Mouse (Mus musculus) ES-Bruce4 (cell line): Measurements from ENCODE around the gene Sspo. TPM values are rescaled to one million over a fixed set of nuclear protein-coding genes. Genes with fewer than 3 reads are reported as not detected.
"Not testable (repeated sequence)": the region's sequence is repeated elsewhere in the genome, so short reads cannot be mapped to it uniquely, and the experiment has no call there.

Experiments
- H3K27ac ChIP-seq: 2 replicates; pipeline ENCODE4 v1.5.1; 2012; ENCODE audit warnings: low read length, inconsistent platforms; ENCODE audit not compliant: insufficient read depth
- H3K27me3 ChIP-seq: 2 replicates; pipeline ENCODE4 v1.6.1; 2012; ENCODE audit warnings: mild to moderate bottlenecking, low read length, inconsistent platforms; ENCODE audit not compliant: control insufficient read depth, poor library complexity, insufficient read depth, severe bottlenecking
- H3K36me3 ChIP-seq: 2 replicates; pipeline ENCODE4 v1.6.1; 2012; ENCODE audit warnings: inconsistent platforms, mild to moderate bottlenecking, low read length, moderate library complexity; ENCODE audit not compliant: control insufficient read depth, poor library complexity, insufficient read depth, severe bottlenecking
- H3K4me1 ChIP-seq: one replicate; pipeline ENCODE4 v1.8.1; 2011; ENCODE audit warnings: low read length; ENCODE audit not compliant: control insufficient read depth, insufficient read depth
- H3K4me3 ChIP-seq: 2 replicates; pipeline ENCODE4 v1.5.1; 2011; ENCODE audit warnings: low read depth, mild to moderate bottlenecking, low read length
- H3K9ac ChIP-seq: 2 replicates; pipeline ENCODE4 v1.6.1; 2012; ENCODE audit warnings: low read depth, mild to moderate bottlenecking, inconsistent platforms; ENCODE audit not compliant: poor library complexity, severe bottlenecking
- H3K9me3 ChIP-seq: replicated peaks from 2 replicates; pipeline ENCODE4 v1.6.1; 2012; ENCODE audit warnings: mild to moderate bottlenecking, low read length, inconsistent platforms; ENCODE audit not compliant: control insufficient read depth, poor library complexity, insufficient read depth, severe bottlenecking
- CTCF ChIP-seq: IDR thresholded peaks from one replicate; pipeline ENCODE4 v1.8.1; 2011; ENCODE audit warnings: low read depth, low read length
- EP300 ChIP-seq: IDR thresholded peaks from 2 replicates; pipeline ENCODE4 v1.6.1; 2011; ENCODE audit warnings: low read depth, low read length; ENCODE audit not compliant: insufficient read depth
- POLR2A ChIP-seq: IDR thresholded peaks from one replicate; pipeline ENCODE4 v1.8.1; 2011; ENCODE audit warnings: low read length; ENCODE audit not compliant: insufficient read depth
- polyA plus RNA-seq: library from polyadenylated mRNA; stranded (reverse); fragments of >200 nt; gene quantifications from 2 replicates; pipeline ENCODE4 v1.2.4, GENCODE M21; 2011; ENCODE audit warnings: low read depth; ENCODE audit not compliant: missing spikeins, insufficient read depth, insufficient read length

The Sspo gene
- polyA plus RNA-seq, 1 experiment: 0.19 TPM

- no peaks in the 10 kb centered on the region for H3K4me1 ChIP-seq
- H3K9me3 ChIP-seq: no peaks in the 10 kb centered on the region
- H3K36me3 ChIP-seq: no peaks in the 10 kb centered on the region
- H3K9ac ChIP-seq: peak overlapping the region; percentile 15; the same call in 1 of the 2 replicates
- no peaks in the 10 kb centered on the region for H3K27me3 ChIP-seq
- peak; percentile 53 for TF ChIP-seq POLR2A
- TF ChIP-seq EP300: no peak
- H3K27ac ChIP-seq: no peak overlapping the region
- H3K4me3 ChIP-seq: peak overlapping the region; percentile 80
These were observed 56.3 kb downstream of the Sspo start for GRCm38 (mm10) chr6:48504241-48504854.

GRCm38 (mm10) chr6:48508087-48508486 lies 60.1 kb downstream of the Sspo start:
- no peak overlapping the region for H3K9ac ChIP-seq
- H3K4me1 ChIP-seq: no peaks in the 10 kb centered on the region
- no peak overlapping the region for H3K27ac ChIP-seq
- H3K27me3 ChIP-seq: no peaks in the 10 kb centered on the region
- TF ChIP-seq CTCF (no peak), EP300 (no peak), POLR2A (no peak)
- peaks cover 5% of the 10 kb centered on the region for H3K36me3 ChIP-seq
- no peak overlapping the region for H3K4me3 ChIP-seq
- no peaks in the 10 kb centered on the region for H3K9me3 ChIP-seq

GRCm38 (mm10) chr6:48510426-48510825 lies 62.4 kb downstream of the Sspo start:
- no peak for TF ChIP-seq CTCF
- TF ChIP-seq EP300: no peak
- no peak for TF ChIP-seq POLR2A
- Histone ChIP-seq H3K36me3 (peaks cover 9% of the 10 kb centered on the region), H3K4me3 (no peak overlapping the region)

GRCm38 (mm10) chr6:48511861-48512260 lies 63.8 kb downstream of the Sspo start:
- Histone ChIP-seq H3K27ac (no peak overlapping the region), H3K27me3 (no peaks in the 10 kb centered on the region), H3K9ac (no peak overlapping the region), H3K36me3 (peaks cover 9% of the 10 kb centered on the region), H3K4me1 (no peaks in the 10 kb centered on the region), H3K9me3 (no peaks in the 10 kb centered on the region), H3K4me3 (no peak overlapping the region)
- TF ChIP-seq POLR2A (no peak), CTCF (no peak)

More at GRCm38 (mm10) chr6:48510426-48510825, 62.4 kb downstream of the Sspo start:
- Histone ChIP-seq H3K27ac (no peak overlapping the region), H3K9me3 (no peaks in the 10 kb centered on the region), H3K27me3 (no peaks in the 10 kb centered on the region), H3K4me1 (no peaks in the 10 kb centered on the region), H3K9ac (no peak overlapping the region)

- not testable (repeated sequence) for H3K4me3 ChIP-seq
These were observed 76.9 kb downstream of the Sspo start for GRCm38 (mm10) chr6:48524882-48525281.

GRCm38 (mm10) chr6:48527901-48528300 lies 79.9 kb downstream of the Sspo start:
- H3K27ac ChIP-seq: no peak overlapping the region
- no peak for TF ChIP-seq CTCF
- TF ChIP-seq POLR2A: no peak
- TF ChIP-seq EP300: no peak
- no peaks in the 10 kb centered on the region for H3K4me1 ChIP-seq
- H3K4me3 ChIP-seq: no peak overlapping the region
- H3K36me3 ChIP-seq: no peaks in the 10 kb centered on the region
- H3K27me3 ChIP-seq: no peaks in the 10 kb centered on the region
- H3K9ac ChIP-seq: no peak overlapping the region
- no peaks in the 10 kb centered on the region for H3K9me3 ChIP-seq

More at GRCm38 (mm10) chr6:48524882-48525281, 76.9 kb downstream of the Sspo start:
- H3K27me3 ChIP-seq, H3K9me3 ChIP-seq, H3K27ac ChIP-seq, H3K36me3 ChIP-seq, H3K4me1 ChIP-seq, H3K9ac ChIP-seq: not testable (repeated sequence)
